Mouse (Mus musculus): ENCODE results near the gene Glp2r. TPM values are rescaled to one million over a fixed set of nuclear protein-coding genes. Genes with fewer than 3 reads are reported as not detected.

The Glp2r gene
- total RNA-seq, 2 experiments from 2014 or later = 0.13 to 0.37 TPM

GRCm38 (mm10) chr11:67644632-67645149, 126.3 kb downstream of the Glp2r start:
- intact Hi-C loops (cut with DNase I) = loop anchor here (5.0 to 10.0 kb wide), 3 partner anchors 127 to 217 kb away; partner anchors contain the start of gene Gas7
- no peak for DNase-seq

GRCm38 (mm10) chr11:67643465-67643864, 127.5 kb downstream of the Glp2r start:
- no peak for DNase-seq
- intact Hi-C loops (cut with DNase I) = loop anchor here (10.0 kb wide), 1 partner anchor 189 kb away; the partner anchor contains the start of gene Gas7

- intact Hi-C loops (cut with DNase I) = loop anchor here (10.0 kb wide), 1 partner anchor 188 kb away; the partner anchor contains the start of gene Gas7
- no peak for DNase-seq
Observed at GRCm38 (mm10) chr11:67642835-67643234, 128.1 kb downstream of the Glp2r start.

DNA sequence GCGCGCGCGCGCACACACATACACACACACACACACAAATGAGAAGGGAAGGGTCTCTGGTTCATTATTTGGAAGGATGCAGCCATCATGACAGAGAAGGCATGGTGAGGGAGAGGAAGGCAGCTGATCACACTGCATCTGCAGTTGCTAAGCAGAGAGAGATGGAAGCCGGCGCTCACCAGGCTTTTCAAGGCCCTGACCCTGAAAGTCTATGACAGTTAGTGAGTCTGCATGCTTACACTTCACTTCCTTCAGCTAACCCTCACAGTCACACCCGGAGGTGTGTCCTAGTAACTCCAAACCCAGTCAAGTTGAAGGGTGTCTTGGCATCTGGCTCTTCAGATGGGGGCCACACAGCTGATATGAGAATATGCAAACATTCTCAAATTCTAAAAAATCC, 128.5 kb downstream of the Glp2r start:
- intact Hi-C loops (cut with DNase I) = loop anchor here (10.0 kb wide), 1 partner anchor 188 kb away; the partner anchor contains the start of gene Gas7
- DNase-seq = no peak

DNA sequence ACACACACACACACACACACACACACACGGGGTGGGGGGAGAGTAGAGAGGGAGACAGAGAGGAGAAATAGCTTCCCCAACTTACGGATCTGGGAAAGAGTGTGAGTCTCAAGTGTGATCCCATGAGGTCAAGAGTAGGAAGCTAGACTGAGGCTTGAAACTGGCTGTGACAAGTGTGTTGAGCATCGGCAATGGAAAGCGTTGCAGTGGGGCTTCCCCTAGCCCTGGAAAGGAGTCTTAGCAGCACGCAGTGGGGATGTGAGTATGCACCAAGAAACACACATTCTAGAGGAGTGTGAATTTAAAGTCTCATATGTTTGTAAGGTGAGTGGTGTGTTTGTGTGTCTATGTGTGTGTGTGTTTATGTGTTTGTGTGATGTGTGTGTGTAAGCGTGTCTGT, 130.7 kb downstream of the Glp2r start:
- intact Hi-C loops (cut with DNase I) = loop anchor here (10.0 kb wide), 1 partner anchor 185 kb away; the partner anchor contains the start of gene Gas7
- no peak for DNase-seq

- no peak for DNase-seq
- intact Hi-C loops (cut with DNase I) = no loop called here
Observed at GRCm38 (mm10) chr11:67638401-67638800, 132.6 kb downstream of the Glp2r start.

- intact Hi-C loops (cut with DNase I) = no loop called here
Observed at GRCm38 (mm10) chr11:67636905-67637586, 133.9 kb downstream of the Glp2r start.

GRCm38 (mm10) chr11:67636201-67636600, 134.8 kb downstream of the Glp2r start:
- no peak for DNase-seq
- intact Hi-C loops (cut with DNase I) = no loop called here

More at GRCm38 (mm10) chr11:67636905-67637586, 133.9 kb downstream of the Glp2r start:
- no peak for DNase-seq

DNA sequence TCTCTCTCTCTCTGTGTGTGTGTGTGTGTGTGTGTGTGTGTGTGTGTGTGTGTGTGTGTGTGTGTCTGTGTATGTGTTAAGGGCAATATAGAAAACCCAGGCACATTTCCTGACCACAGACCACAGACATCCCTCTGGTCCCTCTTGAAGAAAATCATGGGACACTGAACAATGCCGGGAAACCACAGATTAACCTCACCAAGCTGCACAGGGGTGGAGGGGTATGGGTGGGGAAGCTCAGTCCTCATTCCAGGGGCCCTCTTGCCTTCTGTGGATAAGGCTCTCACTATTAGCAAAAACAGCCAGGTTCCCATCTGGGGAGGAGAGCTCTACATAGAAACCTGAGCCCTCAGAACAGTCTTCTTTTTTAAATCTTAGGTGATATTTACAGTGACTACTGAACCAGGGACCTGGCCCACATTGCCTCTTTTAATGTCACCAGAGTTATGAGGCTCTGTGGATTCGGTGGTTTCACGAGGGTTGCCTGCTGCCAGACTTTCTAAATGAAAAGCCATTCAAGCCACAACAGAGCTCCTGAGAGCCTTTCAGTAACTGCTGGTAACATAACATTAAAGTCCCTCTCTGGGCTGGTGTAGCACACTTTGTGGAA, 137.2 kb downstream of the Glp2r start:
- no peak for DNase-seq
- intact Hi-C loops (cut with DNase I) = no loop called here

- DNase-seq = no peak
- intact Hi-C loops (cut with DNase I) = no loop called here
Observed at GRCm38 (mm10) chr11:67632906-67633305, 138.0 kb downstream of the Glp2r start.

DNA sequence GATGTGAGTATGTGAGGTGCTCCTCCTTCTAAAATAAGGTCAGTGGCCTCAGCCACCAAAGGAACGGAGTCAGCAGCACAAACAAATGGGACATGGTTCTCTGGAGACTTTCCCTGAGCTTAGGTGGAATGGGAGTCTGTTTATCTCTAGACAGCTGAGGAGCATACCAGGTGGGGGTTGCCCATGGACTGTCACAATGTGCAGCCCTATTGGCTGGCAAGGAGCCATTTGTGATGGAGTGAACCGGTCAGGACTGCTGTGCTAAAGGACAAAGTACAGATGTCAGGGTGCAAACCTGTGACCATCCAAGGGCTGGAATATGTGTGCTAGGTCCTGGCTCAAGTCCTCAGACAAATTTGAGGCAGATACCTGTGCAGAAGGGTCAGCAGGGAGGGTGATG, 142.4 kb downstream of the Glp2r start:
- DNase-seq = no peak
- intact Hi-C loops (cut with DNase I) = loop anchor here (5.0 kb wide), 1 partner anchor 51 kb away; no protein-coding TSS in a partner anchor

DNA sequence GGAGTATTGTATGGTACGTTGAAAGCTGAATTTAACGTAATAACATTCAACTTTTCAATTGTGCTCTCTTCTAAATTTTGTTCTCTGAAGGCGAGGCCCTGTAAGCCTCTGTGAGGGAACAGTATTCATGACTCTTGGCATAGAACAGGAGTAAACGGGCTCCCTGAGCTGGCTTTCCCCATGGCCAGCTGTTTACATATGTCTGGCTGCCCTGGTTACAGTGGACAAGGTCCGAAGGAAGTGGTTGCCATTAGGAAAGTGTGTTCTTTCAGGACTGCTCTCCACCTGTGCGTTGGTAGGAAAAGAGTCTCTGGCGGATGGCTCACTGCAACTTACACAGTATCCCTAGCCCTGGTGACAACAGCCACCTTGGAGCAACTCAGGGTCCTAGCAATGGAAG, 143.8 kb downstream of the Glp2r start:
- no peak for DNase-seq
- intact Hi-C loops (cut with DNase I) = loop anchor here (5.0 kb wide), 1 partner anchor 50 kb away; no protein-coding TSS in a partner anchor

- DNase-seq = no peak
- intact Hi-C loops (cut with DNase I) = no loop called here
Observed at GRCm38 (mm10) chr11:67622340-67622739, 148.6 kb downstream of the Glp2r start.

DNA sequence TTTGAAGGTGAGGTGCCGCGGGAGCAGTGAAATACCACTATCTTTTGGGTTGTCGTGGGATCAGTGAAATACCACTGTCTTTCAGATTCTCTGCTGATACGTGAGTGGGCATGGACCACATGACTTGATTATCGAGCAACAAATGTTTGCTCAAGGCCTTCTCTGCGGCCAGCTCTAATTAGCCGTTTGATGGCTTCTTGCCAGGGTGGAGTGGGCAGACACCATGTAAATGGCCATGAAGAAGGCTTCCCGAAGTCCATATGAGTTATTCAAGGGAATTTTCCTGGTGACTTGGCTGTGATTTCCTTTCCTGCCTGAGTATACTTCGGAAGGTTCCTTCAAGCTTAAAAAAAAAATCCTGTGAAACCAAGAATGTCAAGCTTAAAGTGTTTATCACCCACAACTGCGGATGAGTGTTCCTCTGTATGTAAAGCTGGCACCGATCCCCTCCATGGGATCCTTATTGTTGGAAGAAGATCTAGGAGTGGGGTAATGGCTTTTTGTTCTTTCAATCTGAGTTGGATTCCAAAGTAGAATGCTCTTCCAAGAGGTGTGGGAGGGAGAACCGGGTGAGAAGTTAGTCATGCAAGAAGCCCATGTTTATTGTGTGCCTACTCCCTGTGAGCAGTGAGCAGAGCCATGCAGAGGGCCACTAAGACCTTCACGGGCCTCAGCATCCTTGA, 154.3 kb downstream of the Glp2r start:
- intact Hi-C loops (cut with DNase I) = no loop called here
- no peak for DNase-seq

DNA sequence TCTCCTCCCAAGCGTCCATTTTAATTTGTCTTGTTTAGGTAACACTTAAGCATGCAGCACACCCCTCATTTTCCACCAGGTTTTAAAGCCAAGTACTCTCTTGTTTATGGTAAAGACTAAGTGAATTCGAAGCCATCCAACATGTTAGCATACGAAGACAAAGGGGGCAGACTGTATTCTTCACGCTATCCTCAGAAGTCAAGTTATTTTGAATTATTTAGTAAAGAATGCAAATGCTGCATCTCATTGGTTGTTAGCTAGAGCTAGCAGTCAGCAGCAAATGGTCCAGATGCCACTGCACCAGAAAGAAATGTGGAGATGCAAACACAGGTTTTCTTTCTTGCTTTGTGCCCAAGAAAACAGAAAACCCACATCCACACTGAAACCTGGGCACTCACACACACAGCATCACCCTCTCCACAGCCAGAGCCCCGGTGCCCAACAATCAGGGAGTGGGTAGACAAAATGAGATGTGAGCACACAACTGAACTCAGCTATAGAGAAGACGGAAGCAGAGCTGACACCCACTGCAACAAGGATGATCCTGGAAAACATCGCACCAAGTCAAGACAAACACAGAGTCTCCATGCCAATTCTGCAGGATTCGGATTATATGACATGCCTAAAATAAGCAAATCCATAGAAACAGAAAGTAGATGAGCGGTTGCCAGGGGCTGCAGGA, 158.7 kb downstream of the Glp2r start:
- no peak for DNase-seq
- intact Hi-C loops (cut with DNase I) = no loop called here

Other genes with a start within 250 kb of the Glp2r start
- gene Rcvrn, start 75.8 kb downstream of the Glp2r start, total RNA-seq (2021) = not detected
- gene Gsg1l2, start 3.5 kb upstream of the Glp2r start, total RNA-seq (2021) = not detected
- 100 to 1,000 TPM; 353 to 437 TPM for gene Dhrs7c, start 27.0 kb upstream of the Glp2r start, total RNA-seq (2021)
- under 1 TPM; 0.64 to 0.74 TPM for gene Usp43, start 151.0 kb upstream of the Glp2r start, total RNA-seq (2021)
- 1 to 10 TPM; 3.7 to 6.3 TPM for gene Cfap52, start 194.5 kb upstream of the Glp2r start, total RNA-seq (2021)
- gene Stx8, start 195.0 kb upstream of the Glp2r start, total RNA-seq (2021) = 10 to 100 TPM; 23.3 to 29.4 TPM

All from gastrocnemius, postnatal 36 days (tissue).